Mouse (Mus musculus) CH12F3 (cell line): ENCODE measurements at regions not wholly inside any gene's neighbourhood (a gene's known extent, or its start where the extent isn't known, plus 50 kb on each side); places are given as distances from the start of the nearest gene placed in this dataset.

Source experiments
- in situ Hi-C: fragments of 300-500 bp; cut with MboI; formaldehyde crosslinking; loops from 2 replicates; pipeline ENCODE4 v1.14.3; 2020; ENCODE audit warnings: low sequenced_read_pairs

DNA sequence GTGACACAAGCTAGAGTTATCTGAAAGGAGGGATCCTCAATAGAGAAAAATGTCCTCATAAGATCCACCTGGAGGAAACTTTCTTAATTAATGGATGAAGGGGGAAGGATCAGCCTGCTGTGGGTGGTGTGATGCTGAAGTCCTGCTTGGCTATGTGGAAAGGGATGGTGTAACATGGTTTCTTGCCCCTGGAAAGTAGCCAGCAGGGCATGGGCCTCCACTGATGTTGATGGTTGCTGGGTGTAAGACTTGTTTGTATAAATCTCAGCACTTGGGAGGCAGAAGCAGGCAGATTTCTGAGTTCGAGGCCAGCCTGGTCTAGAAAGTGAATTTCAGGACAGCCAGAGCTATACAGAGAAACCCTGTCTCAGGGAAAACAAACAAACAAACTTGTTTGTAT lies 152.7 kb upstream of the Foxn2 start:
- in situ Hi-C loops, result no loop called here

DNA sequence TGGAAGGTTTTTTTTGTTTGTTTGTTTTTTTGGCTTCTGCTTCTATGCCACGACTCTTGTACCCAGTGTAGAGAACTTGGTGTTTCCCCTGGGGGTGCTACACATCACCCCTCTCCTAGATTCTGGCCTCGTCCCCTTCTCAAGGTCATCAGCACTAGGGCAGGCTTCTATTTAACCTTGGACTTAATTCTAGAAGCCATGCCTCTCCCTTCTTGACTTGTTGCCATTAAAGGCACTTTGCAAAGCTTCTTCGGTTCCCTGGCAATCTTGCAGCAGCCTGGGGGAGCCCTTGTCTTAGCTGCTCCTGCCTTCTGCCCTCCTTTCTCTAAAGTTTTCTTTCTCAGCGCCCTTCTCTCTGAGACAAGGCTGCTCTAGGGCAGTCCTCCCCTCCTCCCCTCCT lies 143.0 kb upstream of the Foxn2 start:
- in situ Hi-C loops, result no loop called here

DNA sequence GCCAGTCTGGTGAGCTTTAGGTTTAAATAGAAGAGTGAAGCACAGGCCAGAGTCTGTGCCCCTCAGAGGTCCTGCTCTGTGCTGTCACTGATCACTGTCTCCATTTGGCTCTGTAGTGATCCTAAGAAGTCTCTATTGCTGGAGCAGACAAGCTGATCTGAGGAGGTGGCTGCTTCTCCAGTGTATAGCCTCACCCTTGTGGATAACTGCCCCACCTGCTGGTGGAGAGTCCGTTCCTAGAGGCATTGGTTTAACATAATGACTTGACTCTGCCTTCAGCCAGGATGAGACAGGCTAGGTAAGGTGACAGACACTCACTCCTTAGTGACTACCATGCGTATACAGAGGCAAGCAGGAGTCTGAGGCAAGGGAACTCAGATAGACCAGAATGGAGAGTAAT lies 136.5 kb upstream of the Foxn2 start:
- in situ Hi-C loops, result no loop called here

DNA sequence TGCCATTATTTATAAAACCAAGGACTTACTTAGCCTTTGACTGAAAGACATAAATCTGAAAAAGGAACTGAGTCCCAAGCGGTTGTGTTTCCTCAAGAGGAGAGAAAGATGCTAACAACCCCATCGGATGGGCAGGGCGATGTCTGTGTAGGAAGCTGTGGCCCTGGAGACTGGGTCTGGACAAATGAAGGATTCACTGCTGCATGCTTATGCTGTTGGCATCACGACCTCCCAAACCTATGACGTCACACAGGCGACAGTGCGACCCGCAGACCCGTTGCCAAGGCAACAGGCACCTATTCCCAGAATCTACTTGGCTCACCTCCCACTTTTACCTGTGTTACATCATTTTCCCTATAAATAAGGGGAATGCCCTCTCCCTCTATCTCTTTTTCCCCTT lies 135.3 kb upstream of the Foxn2 start:
- in situ Hi-C loops, result no loop called here

DNA sequence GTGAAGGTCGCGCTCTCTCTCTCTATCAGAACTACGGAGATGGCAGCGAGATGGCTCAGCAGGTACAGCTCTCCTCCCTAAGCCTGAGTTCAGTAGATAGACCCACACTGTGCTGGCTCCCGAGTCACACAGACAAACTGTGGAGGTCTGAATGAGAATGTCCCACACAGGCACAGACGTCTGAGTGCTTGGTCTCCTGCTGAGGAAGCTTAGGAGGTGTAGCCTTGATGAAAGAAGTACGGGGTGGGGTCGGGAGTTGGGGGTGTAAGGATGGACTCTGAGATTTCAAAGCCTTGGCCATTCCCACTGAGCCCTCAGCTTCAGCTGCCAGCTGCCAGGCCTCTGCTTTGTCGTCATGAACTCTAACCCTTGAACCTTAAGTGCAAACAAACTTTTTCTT lies 134.2 kb upstream of the Foxn2 start:
- in situ Hi-C loops, result no loop called here

DNA sequence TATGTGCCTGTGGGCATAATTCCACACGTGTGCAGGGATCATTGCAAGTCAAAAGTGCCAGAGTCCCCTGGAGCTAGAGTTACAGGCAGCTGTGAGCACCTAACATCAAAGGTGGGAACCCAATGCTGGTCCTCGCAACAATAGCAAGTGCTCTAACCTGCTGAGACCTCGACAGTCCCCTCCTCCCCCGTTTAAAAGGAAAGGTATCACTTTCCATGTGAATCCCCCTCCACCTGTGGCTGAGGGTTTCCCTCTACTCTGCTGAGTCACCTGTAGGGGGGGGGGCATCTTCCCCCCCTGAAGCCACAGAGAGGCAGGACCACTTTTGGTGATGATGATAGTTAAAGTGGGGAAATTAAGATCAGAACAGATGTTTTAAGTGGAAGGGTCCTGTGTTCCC lies 133.4 kb upstream of the Foxn2 start:
- in situ Hi-C loops, result no loop called here

DNA sequence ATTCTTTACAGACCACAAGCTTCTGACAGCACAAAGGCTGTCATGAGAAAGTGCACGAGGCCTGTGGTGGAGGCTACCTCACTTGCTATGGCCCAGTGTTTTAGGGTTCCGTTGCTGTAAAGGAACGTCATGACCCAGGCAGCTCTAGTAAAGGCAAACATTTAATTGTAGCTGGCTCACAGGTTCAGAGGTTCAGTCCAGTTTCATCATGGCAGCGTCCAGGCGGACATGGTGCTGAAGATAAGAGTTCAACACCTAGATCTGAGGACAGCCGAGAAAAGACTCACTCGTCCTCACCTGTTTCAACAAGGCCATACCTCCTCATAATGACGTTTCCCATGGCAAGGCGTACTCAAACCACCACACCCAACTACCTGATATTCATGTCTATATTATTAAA lies 132.7 kb upstream of the Foxn2 start:
- in situ Hi-C loops, result no loop called here

DNA sequence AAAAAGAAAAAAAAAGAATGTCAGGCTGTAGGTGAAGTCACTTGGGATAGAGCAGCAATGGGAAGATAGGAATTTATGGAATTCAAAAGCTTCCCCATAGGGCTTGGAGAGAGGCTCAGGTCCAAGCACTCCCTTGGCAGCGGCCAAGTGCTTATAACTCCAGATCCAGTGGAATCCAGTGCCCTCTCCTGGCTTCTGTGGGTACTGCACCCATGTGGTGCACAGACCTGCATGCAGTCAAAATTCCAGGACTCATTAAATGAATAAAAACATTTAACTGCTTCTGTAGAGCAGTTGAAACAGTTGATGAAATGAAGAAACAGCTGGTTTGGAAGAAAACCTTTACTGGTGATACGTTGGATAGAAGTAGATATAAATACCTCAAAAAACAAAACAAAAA lies 127.6 kb upstream of the Foxn2 start:
- in situ Hi-C loops, result no loop called here

DNA sequence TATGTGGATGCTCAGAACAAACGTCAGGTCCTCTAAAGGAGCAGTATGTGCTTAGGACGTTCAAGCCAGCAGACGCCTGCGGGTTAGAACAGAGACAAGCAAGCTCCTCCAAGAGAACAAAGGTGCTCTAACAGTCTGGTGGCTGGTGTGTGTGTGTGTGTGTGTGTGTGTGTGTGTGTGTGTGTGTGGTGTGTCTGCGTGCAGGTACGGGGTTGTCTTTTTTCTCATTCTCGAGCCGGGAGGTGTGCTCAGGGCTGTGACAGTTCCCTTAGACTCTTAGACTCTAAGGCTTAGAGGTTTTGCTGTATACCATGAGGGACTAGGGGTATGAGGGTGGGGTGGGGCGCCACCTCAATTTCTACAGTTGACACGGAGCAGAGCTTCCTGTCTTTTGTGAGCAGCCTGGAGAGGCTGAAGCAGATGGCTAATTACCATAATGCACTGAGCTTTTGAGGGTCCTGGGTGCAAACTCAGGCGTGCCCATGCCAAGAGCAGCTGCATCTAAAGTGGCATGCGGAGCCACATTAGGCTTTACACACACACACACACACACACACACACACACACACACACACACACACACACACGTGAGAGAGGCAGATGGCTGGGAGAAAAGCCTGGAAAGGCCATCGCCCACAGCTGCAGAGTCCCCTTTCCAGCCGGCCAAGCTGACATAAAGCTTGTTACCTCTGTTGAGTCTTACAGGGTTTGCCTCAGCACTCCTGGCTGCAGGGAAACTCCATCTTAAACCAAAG lies 124.1 kb upstream of the Foxn2 start:
- in situ Hi-C loops, result no loop called here

DNA sequence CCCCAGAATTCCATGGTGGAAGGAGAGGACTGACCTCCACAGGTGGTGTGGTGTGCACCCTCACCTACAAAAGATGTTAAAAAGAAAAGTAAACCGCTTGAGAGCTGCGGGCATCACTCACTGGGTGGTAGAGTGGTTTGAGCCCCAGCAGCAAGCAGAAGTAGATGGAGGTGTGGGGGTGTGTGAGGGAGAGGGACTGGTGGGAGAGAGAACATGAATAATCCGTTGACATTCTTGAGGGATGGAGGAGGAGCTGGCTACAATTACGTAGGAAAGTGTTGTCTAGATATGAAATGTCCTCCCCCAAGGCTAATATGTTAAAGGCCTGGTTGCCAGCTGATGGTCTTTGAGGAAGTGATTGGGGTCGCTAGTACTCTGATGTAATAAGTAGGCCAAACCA lies 123.2 kb upstream of the Foxn2 start:
- in situ Hi-C loops, result no loop called here

DNA sequence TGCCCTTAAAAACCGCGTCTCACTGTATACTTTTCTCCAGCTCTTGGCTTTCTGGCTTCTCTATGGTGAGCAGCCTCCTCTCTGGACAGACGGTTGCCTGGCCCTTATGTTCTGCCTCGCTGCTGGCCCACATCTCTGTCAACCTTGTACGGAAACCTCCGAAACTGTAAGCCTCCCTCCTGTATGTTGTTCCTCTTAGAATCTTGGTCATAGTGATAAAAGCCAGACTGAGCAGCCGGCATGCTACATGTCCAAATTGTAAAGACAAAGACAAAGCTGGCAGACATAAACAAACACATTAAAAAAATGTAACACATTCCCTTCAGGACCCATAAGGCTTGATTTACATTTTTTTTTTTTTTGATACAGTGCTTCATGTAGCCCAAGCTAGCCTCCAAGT lies 122.7 kb upstream of the Foxn2 start:
- in situ Hi-C loops, result no loop called here

DNA sequence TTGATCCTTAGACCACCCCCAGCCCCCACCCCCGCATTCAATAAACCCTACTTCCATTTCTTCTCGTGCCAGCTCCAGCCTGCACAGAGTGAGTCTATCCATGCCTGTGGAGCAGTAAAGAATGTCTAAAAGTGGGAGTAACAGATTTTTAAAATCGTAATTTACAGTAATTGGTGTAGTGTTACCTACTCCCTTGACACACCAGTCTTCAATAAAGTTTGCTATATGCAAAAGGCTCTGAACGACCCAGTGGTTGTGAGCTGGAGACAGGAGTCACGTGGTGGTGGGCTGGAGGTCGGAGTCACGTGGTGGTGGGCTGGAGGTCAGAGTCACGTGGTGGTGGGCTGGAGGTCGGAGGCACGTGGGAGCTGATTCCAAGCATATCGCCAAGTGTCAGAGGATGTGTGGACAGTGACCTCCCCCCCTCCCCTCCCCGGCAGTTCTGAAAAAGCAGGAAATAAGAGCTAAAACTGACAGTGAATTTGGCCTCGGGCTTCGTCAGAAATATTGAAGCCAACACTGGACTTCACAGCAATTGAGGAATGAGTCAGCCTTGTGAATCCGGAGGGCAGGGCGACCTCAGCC lies 122.2 kb upstream of the Foxn2 start:
- in situ Hi-C loops, result no loop called here

DNA sequence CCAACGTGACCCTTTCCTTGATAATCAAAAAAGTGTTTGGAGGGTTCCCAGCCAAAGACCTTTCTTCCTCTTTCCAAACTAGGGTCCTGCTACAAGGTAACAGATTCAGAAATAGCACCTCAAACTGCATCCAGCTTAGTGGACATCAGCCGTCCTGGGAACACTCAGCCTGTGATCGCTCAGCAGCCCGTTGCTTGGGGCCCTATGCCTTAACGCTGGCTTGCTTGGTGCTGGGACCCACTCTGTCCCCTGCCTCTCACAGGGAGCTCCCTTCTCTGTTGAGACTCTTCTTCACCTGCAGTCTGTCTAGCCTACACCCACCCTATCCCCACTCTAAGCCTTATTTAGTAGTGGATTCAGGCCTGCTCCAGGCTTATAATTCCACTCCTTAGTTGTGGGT lies 121.6 kb upstream of the Foxn2 start:
- in situ Hi-C loops, result no loop called here

DNA sequence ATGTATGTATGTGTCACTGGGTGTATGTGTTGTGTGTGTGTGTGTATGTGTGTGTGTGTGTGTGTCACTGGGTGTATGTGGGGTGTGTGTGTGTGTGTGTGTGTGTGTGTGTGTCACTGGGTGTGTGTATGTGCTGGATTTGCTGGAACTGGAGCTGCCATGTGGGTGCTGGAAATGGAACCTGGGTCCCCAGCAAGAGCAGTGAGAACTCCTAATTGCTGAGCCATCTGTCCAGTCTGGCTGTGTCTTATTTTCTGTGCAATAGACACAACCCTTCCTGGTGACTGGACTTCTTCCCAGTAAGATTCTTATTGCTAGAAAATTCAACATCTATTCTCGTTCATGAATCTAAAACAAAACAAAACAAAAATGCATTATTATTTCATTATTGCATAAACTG lies 119.8 kb upstream of the Foxn2 start:
- in situ Hi-C loops, result no loop called here

DNA sequence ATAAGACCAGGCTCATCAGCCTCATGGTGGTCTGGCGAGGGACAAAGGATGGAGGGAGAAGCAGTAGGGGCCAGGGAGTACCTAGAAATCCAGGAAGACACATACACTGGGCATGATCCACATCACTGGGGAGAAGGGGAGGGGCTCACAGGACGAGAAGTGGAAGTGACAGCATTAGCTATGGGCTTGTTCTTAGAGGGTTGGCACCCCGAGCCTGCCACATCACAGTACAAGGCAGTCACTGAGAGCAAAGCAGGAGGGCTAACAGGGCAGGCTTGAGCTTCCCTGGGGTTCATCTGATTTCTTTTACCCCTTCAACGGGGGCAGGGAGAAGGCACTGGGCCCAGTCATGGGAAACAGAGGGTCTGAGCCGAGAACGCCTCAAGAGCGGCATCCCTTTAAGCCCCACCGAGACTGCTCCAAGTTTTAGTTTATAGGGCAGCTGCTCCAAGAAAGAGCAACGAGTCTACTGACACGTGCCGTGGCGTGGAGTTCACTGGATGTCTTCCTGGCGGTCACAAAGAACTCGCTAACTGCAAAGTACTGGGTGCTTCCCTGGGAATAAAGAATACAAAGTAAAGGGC lies 115.1 kb upstream of the Foxn2 start:
- in situ Hi-C loops, result no loop called here

DNA sequence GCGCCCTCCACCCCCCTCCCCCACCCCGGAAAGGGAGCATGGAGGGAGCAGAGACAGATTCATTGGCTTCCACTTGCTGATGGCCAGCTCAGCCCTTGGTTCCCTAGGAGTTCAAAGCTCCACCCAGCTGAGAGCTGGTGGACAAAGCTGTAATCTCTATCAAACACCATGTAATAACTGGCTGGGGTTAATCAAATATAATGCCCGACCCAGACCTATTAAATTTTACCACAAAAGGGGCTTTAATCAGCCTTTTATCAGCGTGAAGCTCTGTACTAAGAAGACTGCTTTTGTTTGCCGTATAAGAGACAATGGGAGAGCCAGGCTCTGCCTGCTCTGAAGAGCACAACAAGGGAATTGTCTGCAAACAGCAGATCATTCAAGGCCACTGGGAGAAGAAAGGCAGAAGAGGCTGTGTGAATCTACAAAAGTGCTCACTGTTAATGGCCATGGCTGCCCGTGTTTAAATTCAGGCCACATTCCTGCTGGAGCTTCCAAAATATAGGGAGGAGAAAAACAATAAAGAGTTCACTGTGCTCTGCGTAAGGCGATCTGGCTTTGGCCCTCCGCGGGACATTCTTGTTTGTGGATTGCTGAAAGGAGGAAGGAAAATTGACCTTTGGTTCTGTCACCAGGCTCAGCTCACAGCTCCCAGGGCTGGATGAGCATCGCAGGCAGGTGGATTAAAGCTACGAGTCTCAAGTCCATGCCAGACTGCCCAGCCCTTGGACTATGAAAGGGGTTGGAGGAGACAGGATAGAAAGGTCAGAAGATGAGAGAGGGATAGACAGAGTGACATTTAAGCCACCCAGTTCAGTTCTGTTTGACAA lies 114.4 kb upstream of the Foxn2 start:
- in situ Hi-C loops, result no loop called here

DNA sequence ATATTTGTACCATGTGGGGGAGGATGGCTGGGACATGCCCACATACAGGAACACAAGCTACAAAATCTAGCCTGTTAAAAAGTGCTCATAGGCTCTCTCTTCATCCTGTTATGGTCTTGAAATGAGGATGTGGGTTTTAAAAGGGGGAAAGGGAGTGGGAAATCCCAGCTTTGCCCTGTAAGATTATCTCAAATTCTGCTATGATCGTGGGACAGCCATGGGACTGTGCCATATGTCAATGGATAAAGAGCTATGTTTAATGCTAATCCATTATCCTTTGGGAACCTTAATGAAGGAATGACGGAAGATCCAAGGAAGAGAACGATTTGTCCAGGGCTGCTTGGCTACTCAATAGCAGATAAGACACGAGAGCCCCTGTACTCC lies 113.8 kb upstream of the Foxn2 start:
- in situ Hi-C loops, result no loop called here

DNA sequence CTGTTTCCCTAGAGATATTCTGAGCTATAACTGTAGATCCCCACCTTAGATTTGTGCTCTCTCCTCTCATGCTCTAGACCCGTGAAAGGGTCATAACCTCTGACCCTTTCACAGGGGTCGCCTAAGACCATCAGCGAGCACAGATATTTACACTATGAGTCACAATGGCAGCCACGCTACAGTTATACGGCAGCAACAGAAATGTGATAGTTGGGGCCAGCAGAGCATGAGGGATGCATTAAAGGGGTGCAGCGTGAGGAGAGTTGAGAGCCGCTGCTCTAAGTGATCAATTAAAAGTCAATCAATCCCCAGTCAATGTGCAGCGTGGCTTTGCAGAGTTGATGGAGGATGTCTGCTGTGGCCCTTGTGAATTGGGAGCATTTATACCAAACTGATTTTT lies 112.7 kb upstream of the Foxn2 start:
- in situ Hi-C loops, result no loop called here

DNA sequence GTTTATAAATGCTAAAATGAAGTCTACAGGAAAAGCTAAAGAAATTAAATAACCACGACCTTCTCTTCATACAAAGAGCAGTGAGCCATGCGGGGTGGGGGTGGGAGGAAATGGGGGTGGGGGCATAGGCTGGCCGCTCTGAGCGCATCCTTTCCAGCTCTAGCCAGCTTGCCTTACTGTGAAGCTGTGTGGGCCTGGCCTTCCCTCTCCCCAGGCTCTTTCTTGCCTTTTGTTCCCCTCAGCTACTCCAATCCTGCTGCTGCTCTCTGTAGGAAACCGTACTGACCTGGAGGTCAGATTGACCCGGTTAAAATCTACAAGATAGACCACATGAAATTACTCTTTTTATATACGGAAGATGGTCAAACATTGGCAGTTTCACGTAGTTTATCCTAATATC lies 111.7 kb upstream of the Foxn2 start:
- in situ Hi-C loops, result no loop called here

DNA sequence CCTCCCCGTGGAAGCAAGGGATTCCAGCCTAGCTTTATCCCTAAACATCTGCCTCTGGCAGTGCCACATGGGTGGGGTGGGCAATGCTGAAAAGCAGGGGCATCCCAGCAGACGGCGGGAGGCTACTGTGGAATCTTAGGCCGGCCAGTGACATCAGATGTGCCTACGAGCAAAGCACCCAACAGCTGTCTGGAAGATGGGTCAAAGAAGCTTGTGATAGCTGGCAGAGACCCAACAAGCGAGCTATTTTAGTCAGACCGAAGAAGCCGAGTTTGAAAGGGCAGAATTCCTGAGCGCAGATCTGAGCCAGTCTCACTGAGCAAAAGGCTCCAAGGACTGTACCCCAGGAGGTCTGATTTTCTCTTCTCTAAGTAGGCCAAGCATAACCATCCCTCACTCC lies 110.8 kb upstream of the Foxn2 start:
- in situ Hi-C loops, result no loop called here

DNA sequence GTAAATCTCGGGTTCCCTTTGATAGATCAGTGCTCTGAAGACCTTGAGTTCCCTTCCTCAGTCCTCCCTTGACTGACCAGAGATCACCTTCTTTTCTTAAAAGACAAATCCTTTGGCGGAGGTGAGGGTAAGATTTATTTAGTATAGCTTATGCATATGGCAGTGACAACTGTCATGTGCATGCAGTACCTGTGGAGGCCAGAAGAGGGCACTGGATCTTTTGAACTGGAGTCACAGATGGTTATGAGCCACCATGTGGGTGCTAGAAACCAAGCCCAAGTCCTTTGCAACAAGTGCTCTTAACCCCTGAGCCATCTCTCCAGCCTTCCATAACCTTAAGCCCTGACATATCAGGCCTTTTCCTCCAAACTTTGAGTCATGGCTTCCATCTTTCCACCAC lies 110.4 kb upstream of the Foxn2 start:
- in situ Hi-C loops, result no loop called here

DNA sequence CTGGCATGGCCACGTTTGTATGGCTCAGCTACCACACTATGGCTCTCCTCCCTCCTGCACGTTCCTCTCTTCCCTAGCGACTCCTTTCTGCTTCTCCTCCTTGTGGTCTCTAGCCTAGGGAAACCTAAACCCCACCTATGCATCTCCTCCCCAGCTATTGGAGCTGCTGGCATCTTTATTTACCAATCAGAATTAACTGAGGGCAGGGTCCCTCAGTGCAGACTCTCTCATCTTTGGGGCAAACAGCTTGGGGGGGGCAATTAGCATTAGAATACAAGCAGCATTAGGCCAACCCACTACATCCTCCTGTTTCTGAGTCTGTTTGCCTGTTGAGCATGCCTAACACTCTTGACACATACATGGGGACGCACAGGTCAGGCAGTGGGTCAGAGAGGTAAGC lies 106.7 kb upstream of the Foxn2 start:
- in situ Hi-C loops, result no loop called here
